In genomic region chr12:92198738-92199477, GRCm38 (mm10) we compare ENCODE assay signal across 20 mouse cellular contexts.
DNase-seq lines count a peak whose midpoint lies in the region; ATAC-seq and TF ChIP-seq lines count a peak whose summit lies in the region.
"Had no signal": no experiment of that assay in that cellular context is flagged by ENCODE, and none has a peak within 500 bp of the region (broad histone marks: within the 10 kb centered on the region; RNA-seq: fewer than 3 reads in every experiment).

No protein-coding gene starts in this region.

- TF ChIP-seq CTCF in brain, embryonic 14.5 days (IDR thresholded peaks at IDR 0.05; ENCODE audit: borderline replicate concordance, extremely low read depth, insufficient read depth, insufficient read length): no peak

- H3K9me3 ChIP-seq in forebrain, embryonic 14.5 days (replicated peaks; ENCODE audit: control insufficient read depth, low read length): no peaks in the 10 kb centered on the region
- no peaks in the 10 kb centered on the region for H3K9me3 ChIP-seq in forebrain, embryonic 15.5 days
- H3K9me3 ChIP-seq in hindbrain, embryonic 16.5 days (ENCODE audit: control insufficient read depth, low read length): no peaks in the 10 kb centered on the region
- H3K9me3 ChIP-seq: heart, embryonic 12.5 days; hindbrain, embryonic 15.5 days had no signal

- no peak overlapping the region for H3K4me3 ChIP-seq in forebrain, embryonic 14.5 days (ENCODE audit: low read depth, low read length)
- no peak overlapping the region for H3K4me3 ChIP-seq in forebrain, embryonic 15.5 days
- no peak overlapping the region for H3K4me3 ChIP-seq in hindbrain, embryonic 16.5 days (ENCODE audit: low read length)
- H3K4me3 ChIP-seq: heart, embryonic 12.5 days; hindbrain, embryonic 15.5 days had no signal

- no peak overlapping the region for H3K4me2 ChIP-seq in forebrain, embryonic 14.5 days (ENCODE audit: low read length)
- H3K4me2 ChIP-seq in forebrain, embryonic 15.5 days (replicated peaks): no peak overlapping the region
- no peak overlapping the region for H3K4me2 ChIP-seq in hindbrain, embryonic 16.5 days (ENCODE audit: low read length)
- H3K4me2 ChIP-seq: heart, embryonic 12.5 days; hindbrain, embryonic 15.5 days had no signal

- H3K36me3 ChIP-seq in forebrain, embryonic 14.5 days (ENCODE audit: control insufficient read depth, insufficient read depth, low read length): no peaks in the 10 kb centered on the region
- H3K36me3 ChIP-seq in forebrain, embryonic 15.5 days: no peaks in the 10 kb centered on the region
- H3K36me3 ChIP-seq in hindbrain, embryonic 16.5 days (ENCODE audit: control insufficient read depth, insufficient read depth, low read length): no peaks in the 10 kb centered on the region
- H3K36me3 ChIP-seq: heart, embryonic 12.5 days; hindbrain, embryonic 15.5 days had no signal

- no peaks in the 10 kb centered on the region for H3K27me3 ChIP-seq in forebrain, embryonic 14.5 days (replicated peaks; ENCODE audit: control insufficient read depth, insufficient read depth, low read length)
- no peaks in the 10 kb centered on the region for H3K27me3 ChIP-seq in forebrain, embryonic 15.5 days
- no peaks in the 10 kb centered on the region for H3K27me3 ChIP-seq in hindbrain, embryonic 16.5 days (replicated peaks; ENCODE audit: control insufficient read depth, insufficient read depth, low read length)
- H3K27me3 ChIP-seq: CH12.LX; heart, embryonic 12.5 days; hindbrain, embryonic 15.5 days; Patski had no signal

- TF ChIP-seq POLR2A in brain, embryonic 14.5 days (IDR thresholded peaks at IDR 0.05; ENCODE audit: borderline replicate concordance, extremely low read depth, insufficient read depth, insufficient read length, poor library complexity, severe bottlenecking): no peak

- ATAC-seq in forebrain, embryonic 14.5 days: peak; percentile 20; the same call in 1 of the 2 replicates
- no peak for ATAC-seq in forebrain, embryonic 15.5 days (replicated peaks)
- ATAC-seq in hindbrain, embryonic 16.5 days: no peak
- ATAC-seq: activated CD4-positive, CD25-positive, alpha-beta regulatory T cell, adult 4 months; forebrain, postnatal 0 days; inflammation-experienced regulatory T-cells, adult 6 months; Patski had no signal

- H3K4me1 ChIP-seq in forebrain, embryonic 14.5 days (ENCODE audit: control insufficient read depth, insufficient read depth, low read length): no peaks in the 10 kb centered on the region
- no peaks in the 10 kb centered on the region for H3K4me1 ChIP-seq in forebrain, embryonic 15.5 days
- H3K4me1 ChIP-seq in hindbrain, embryonic 16.5 days (ENCODE audit: control insufficient read depth, insufficient read depth, low read depth, low read length): no peaks in the 10 kb centered on the region
- H3K4me1 ChIP-seq: heart, embryonic 12.5 days; hindbrain, embryonic 15.5 days had no signal

- DNase-seq in forebrain, embryonic 14.5 days (ENCODE audit: low spot score): peak; percentile 34
- DNase-seq in adrenal gland, adult 8-10 months: peak; percentile 3
- peak; percentile 31 for DNase-seq in adrenal gland, postnatal 14 days
- DNase-seq in brain, embryonic 14.5 days (ENCODE audit: low read depth): peak; percentile 55
- DNase-seq in heart, postnatal 36 days: no peak
- DNase-seq: cerebellum, adult 11 months; cerebellum, adult 8-10 months; cerebellum, postnatal 25 days; forebrain, postnatal 0 days; gastrocnemius, postnatal 14 days; kidney, adult 11 months; kidney, adult 9 months had no signal

- 60% methylated on average over 5 of the region's 5 CpGs for WGBS in forebrain, embryonic 14.5 days
- WGBS in forebrain, embryonic 15.5 days: 45% methylated on average over 5 of the region's 5 CpGs
- 79% methylated on average over 5 of the region's 5 CpGs for WGBS in hindbrain, embryonic 16.5 days

- no peak overlapping the region for H3K9ac ChIP-seq in forebrain, embryonic 14.5 days (ENCODE audit: low read length)
- H3K9ac ChIP-seq in forebrain, embryonic 15.5 days (replicated peaks): no peak overlapping the region
- no peak overlapping the region for H3K9ac ChIP-seq in hindbrain, embryonic 16.5 days (ENCODE audit: low read depth, low read length)
- H3K9ac ChIP-seq: forebrain, postnatal 0 days; heart, embryonic 12.5 days; hindbrain, embryonic 15.5 days had no signal

- intact Hi-C loops in heart, postnatal 36 days (cut with DNase I): no loop called here

- no peak overlapping the region for H3K27ac ChIP-seq in forebrain, embryonic 14.5 days (ENCODE audit: low read depth, low read length)
- H3K27ac ChIP-seq in forebrain, embryonic 15.5 days (replicated peaks): no peak overlapping the region
- no peak overlapping the region for H3K27ac ChIP-seq in hindbrain, embryonic 16.5 days (ENCODE audit: low read depth, low read length)
- H3K27ac ChIP-seq: hindbrain, embryonic 15.5 days had no signal

Comparison
In these comparisons a context has a peak if more than half of its experiments do, and no peak if none do; other contexts are left out.
1. DNase-seq: peak in forebrain, embryonic 14.5 days (single experiment), adrenal gland, adult 8-10 months (single experiment), adrenal gland, postnatal 14 days (single experiment) and brain, embryonic 14.5 days (single experiment); none in heart, postnatal 36 days (0 of 2).